8 mouse cellular contexts compared by ENCODE assay signal in genomic region chr12:83987583-83988441, GRCm38 (mm10). TPM values are rescaled to one million over a fixed set of nuclear protein-coding genes. Genes with fewer than 3 reads are reported as not detected.
DNase-seq lines count a peak whose midpoint lies in the region; ATAC-seq and TF ChIP-seq lines count a peak whose summit lies in the region.

TSS of gene Acot2 (plus strand) at chr12:83987861.

- DNase-seq in Muller cell, postnatal 12 days (ENCODE audit: inconsistent ontology term), result peak; percentile 83
- DNase-seq in cerebellum, adult 9-10 months, result peak; percentile 78
- DNase-seq in layer of hippocampus, adult 9-10 months (ENCODE audit: low spot score), result peak; percentile 60
- peak; percentile 63 to 75 for DNase-seq in thymus, adult 18-20 months

- no peak; the same call in 1 of the 2 replicates for TF ChIP-seq CTCF in olfactory bulb, adult 2 months (IDR thresholded peaks at IDR 0.05; ENCODE audit: insufficient read depth, low read depth, low read length)

- no peaks in the 10 kb centered on the region for H3K9me3 ChIP-seq in lung, embryonic 15.5 days

- H3K27me3 ChIP-seq in lung, embryonic 15.5 days, result no peaks in the 10 kb centered on the region

- H3K4me2 ChIP-seq in lung, embryonic 15.5 days, result peak within 1 kb of the TSS; percentile 75

- peak within 1 kb of the TSS; percentile 98 for H3K27ac ChIP-seq in lung, embryonic 15.5 days
- H3K27ac ChIP-seq in olfactory bulb, adult 2 months (ENCODE audit: insufficient read depth, low read depth, low read length), result peak within 1 kb of the TSS; percentile 79

- H3K4me1 ChIP-seq in lung, embryonic 15.5 days, result peaks cover 19% of the 10 kb centered on the region
- 0 out of 2 replicates have a peak, but pooled peaks cover 3% of the 10 kb centered on the region for H3K4me1 ChIP-seq in olfactory bulb, adult 2 months (ENCODE audit: control insufficient read depth, insufficient read depth, low read length)

- peak; percentile 16; the same call in 1 of the 2 replicates for TF ChIP-seq POLR2A in olfactory bulb, adult 2 months (IDR thresholded peaks at IDR 0.05; ENCODE audit: insufficient read depth, low read depth, low read length)

- peak within 1 kb of the TSS; percentile 74 for H3K4me3 ChIP-seq in lung, embryonic 15.5 days
- peak within 1 kb of the TSS; percentile 71 for H3K4me3 ChIP-seq in olfactory bulb, adult 2 months (ENCODE audit: insufficient read depth, low read depth, low read length)

- WGBS in lung, embryonic 15.5 days, result under 1% methylated on average over 80 of the region's 80 CpGs
- WGBS in olfactory bulb, adult 2 months, result under 1% methylated on average over 80 of the region's 80 CpGs

- H3K36me3 ChIP-seq in lung, embryonic 15.5 days, result no peaks in the 10 kb centered on the region

- peak; percentile 92 for ATAC-seq in frontal cortex, adult (ENCODE audit: low TSS enrichment)
- ATAC-seq in hematopoietic stem cell, adult 5-6 weeks (replicated peaks in 1 of 2; ENCODE audit: insufficient read depth in 1 of 2, low FRiP score in 2 of 2, low TSS enrichment in 1 of 2, low read depth in 1 of 2, poor library complexity in 2 of 2, severe bottlenecking in 2 of 2), result peak; percentile 94 to 96
- peak; percentile 87 for ATAC-seq in lung, embryonic 15.5 days (ENCODE audit: borderline replicate concordance, extremely low read depth, low FRiP score, low TSS enrichment)

- H3K9ac ChIP-seq in lung, embryonic 15.5 days, result peak within 1 kb of the TSS; percentile 75

RNA-seq across cellular contexts. Expression of gene Acot2, which starts in this region (rescaled TPM):
- total RNA-seq in hematopoietic stem cell, adult 5-6 weeks (2017), result 23.0 and 25.0 TPM in 2 replicates
- polyA plus RNA-seq in lung, embryonic 15.5 days (2015; fragmentation: Nextera tagmentation; extraction: Ambion mirVana), result 36.2 and 41.2 TPM in 2 replicates
- not detected in 2 replicates for polyA plus RNA-seq in olfactory bulb, adult 2 months (2012; ENCODE audit: insufficient read depth, insufficient read length, low replicate concordance, missing spikeins)

Comparison
In these comparisons a context has a peak if more than half of its experiments do, and no peak if none do; other contexts are left out.
1. Peak in every context shown above with its lines: DNase-seq, ATAC-seq, H3K4me3 ChIP-seq and H3K27ac ChIP-seq.
2. RNA of gene Acot2 (polyA plus RNA-seq): 36.2 to 41.2 TPM in lung, embryonic 15.5 days; not detected in olfactory bulb, adult 2 months; every median in the first group is over 10 times any median in the second.